Mouse (Mus musculus) embryonic facial prominence, embryonic 13.5 days (tissue): ENCODE measurements around the gene Meis1. TPM values are rescaled to one million over a fixed set of nuclear protein-coding genes. Genes with fewer than 3 reads are reported as not detected.
A peak's percentile ranks its signal among the peaks of the same experiment; 100 is the strongest.

Experiments
- ATAC-seq: fragments of 200-750 bp; cut with Nextera tagmentation; 2 replicates; pipeline ENCODE4 v1.8.0; 2017; ENCODE audit warnings: low read depth; ENCODE audit not compliant: insufficient number of reproducible peaks, insufficient read depth, low FRiP score, low TSS enrichment
- H3K27ac ChIP-seq: fragments of 300-500 bp; sonication (generic); 2 replicates; pipeline ENCODE4 v1.5.1; 2015; ENCODE audit warnings: moderate library complexity, mild to moderate bottlenecking, inconsistent platforms
- H3K27me3 ChIP-seq: fragments of 300-500 bp; sonication (generic); 2 replicates; pipeline ENCODE4 v1.6.1; 2015; ENCODE audit warnings: mild to moderate bottlenecking, inconsistent platforms
- H3K36me3 ChIP-seq: fragments of 300-500 bp; sonication (generic); 2 replicates; pipeline ENCODE4 v1.6.1; 2015; ENCODE audit warnings: mild to moderate bottlenecking, inconsistent platforms
- H3K4me1 ChIP-seq: fragments of 300-500 bp; sonication (generic); 2 replicates; pipeline ENCODE4 v1.6.1; 2015; ENCODE audit warnings: inconsistent platforms
- H3K4me2 ChIP-seq: fragments of 300-500 bp; sonication (generic); 2 replicates; pipeline ENCODE4 v1.6.1; 2015; ENCODE audit warnings: moderate library complexity, mild to moderate bottlenecking, inconsistent platforms
- H3K4me3 ChIP-seq: fragments of 300-500 bp; sonication (generic); 2 replicates; pipeline ENCODE4 v1.5.1; 2015; ENCODE audit warnings: mild to moderate bottlenecking, inconsistent platforms
- H3K9ac ChIP-seq: fragments of 300-500 bp; sonication (generic); 2 replicates; pipeline ENCODE4 v1.6.1; 2015; ENCODE audit warnings: mild to moderate bottlenecking, inconsistent platforms
- H3K9me3 ChIP-seq: fragments of 300-500 bp; sonication (generic); 2 replicates; pipeline ENCODE4 v1.6.1; 2016; ENCODE audit warnings: inconsistent platforms
- WGBS: fragments of 180-500 bp; shearing (Covaris S2); methylation state at CpG from one replicate; pipeline ENCODE4 v1.1.7; 2015; ENCODE audit warnings: mixed read lengths; 5-methylcytosine and 5-hydroxymethylcytosine counted together
- polyA plus RNA-seq: library from polyadenylated mRNA; unstranded; fragments of >200 nt; fragmentation: Nextera tagmentation; extraction: Ambion mirVana; gene quantifications from 2 replicates; pipeline ENCODE4 v1.2.1, GENCODE M21; 2015

Meis1 gene
- polyA plus RNA-seq, 1 experiment from 2014 or later = 47.4 TPM

- Histone ChIP-seq H3K9me3 (no peaks in the 10 kb centered on the region), H3K4me3 (peak overlapping the region; percentile 71), H3K4me2 (peak overlapping the region; percentile 90), H3K27me3 (peaks cover 64% of the 10 kb centered on the region), H3K4me1 (peaks cover 16% of the 10 kb centered on the region; the same call in 1 of the 2 replicates), H3K27ac (peak overlapping the region; percentile 9; the same call in 1 of the 2 replicates), H3K36me3 (peaks cover 2% of the 10 kb centered on the region; the same call in 1 of the 2 replicates), H3K9ac (peak overlapping the region; percentile 88)
- 23% methylated on average over 25 of the region's 25 CpGs for WGBS
- no peak for ATAC-seq
These were observed 5.4 kb downstream of the Meis1 start for GRCm38 (mm10) chr11:19013141-19014112.

- Histone ChIP-seq H3K27ac (0 out of 2 replicates have a peak overlapping the region, but pooled peaks have one; percentile 9), H3K36me3 (peaks cover 2% of the 10 kb centered on the region; the same call in 1 of the 2 replicates), H3K4me2 (peak overlapping the region; percentile 90), H3K9ac (peak overlapping the region; percentile 88), H3K9me3 (no peaks in the 10 kb centered on the region), H3K4me3 (no peak overlapping the region; the same call in none of the 2 replicates), H3K27me3 (peaks cover 72% of the 10 kb centered on the region), H3K4me1 (peaks cover 23% of the 10 kb centered on the region)
- no peak for ATAC-seq
- WGBS = 23% methylated on average over 2 of the region's 2 CpGs
These were observed 6.2 kb downstream of the Meis1 start for GRCm38 (mm10) chr11:19012463-19013115.

- no peak for ATAC-seq
- H3K4me3 ChIP-seq = no peak overlapping the region
- no peak overlapping the region for H3K27ac ChIP-seq
- WGBS = 40% methylated on average over 2 of the region's 2 CpGs
- no peak overlapping the region for H3K9ac ChIP-seq
- H3K27me3 ChIP-seq = peaks cover 78% of the 10 kb centered on the region
- peaks cover 2% of the 10 kb centered on the region; the same call in 1 of the 2 replicates for H3K36me3 ChIP-seq
- H3K4me1 ChIP-seq = peaks cover 28% of the 10 kb centered on the region
- peak overlapping the region; percentile 90 for H3K4me2 ChIP-seq
- H3K9me3 ChIP-seq = no peaks in the 10 kb centered on the region
These were observed 6.8 kb downstream of the Meis1 start for GRCm38 (mm10) chr11:19012001-19012400.

- Histone ChIP-seq H3K4me3 (no peak overlapping the region), H3K36me3 (peaks cover 2% of the 10 kb centered on the region; the same call in 1 of the 2 replicates), H3K27me3 (peaks cover 80% of the 10 kb centered on the region), H3K4me2 (peak overlapping the region; percentile 62), H3K9ac (no peak overlapping the region), H3K27ac (no peak overlapping the region), H3K4me1 (peaks cover 28% of the 10 kb centered on the region), H3K9me3 (no peaks in the 10 kb centered on the region)
- no peak for ATAC-seq
- WGBS = 33% methylated on average over 9 of the region's 9 CpGs
These were observed 7.5 kb downstream of the Meis1 start for GRCm38 (mm10) chr11:19011108-19011805.

GRCm38 (mm10) chr11:19010396-19010811 lies 8.4 kb downstream of the Meis1 start:
- Histone ChIP-seq H3K9ac (peak overlapping the region; percentile 61), H3K4me1 (peaks cover 28% of the 10 kb centered on the region), H3K4me2 (peak overlapping the region; percentile 62), H3K27ac (0 out of 2 replicates have a peak overlapping the region, but pooled peaks have one; percentile 33), H3K27me3 (peaks cover 85% of the 10 kb centered on the region), H3K36me3 (peaks cover 2% of the 10 kb centered on the region; the same call in 1 of the 2 replicates), H3K9me3 (no peaks in the 10 kb centered on the region), H3K4me3 (peak overlapping the region; percentile 25)
- WGBS = 15% methylated on average over 14 of the region's 14 CpGs
- no peak for ATAC-seq

GRCm38 (mm10) chr11:19009536-19010395 lies 9.0 kb downstream of the Meis1 start:
- peaks cover 84% of the 10 kb centered on the region for H3K27me3 ChIP-seq
- peak overlapping the region; percentile 62 for H3K4me2 ChIP-seq
- no peak for ATAC-seq
- H3K4me3 ChIP-seq = peak overlapping the region; percentile 25
- WGBS = 17% methylated on average over 17 of the region's 17 CpGs
- H3K27ac ChIP-seq = 0 out of 2 replicates have a peak overlapping the region, but pooled peaks have one; percentile 33
- peaks cover 2% of the 10 kb centered on the region; the same call in 1 of the 2 replicates for H3K36me3 ChIP-seq
- H3K9ac ChIP-seq = peak overlapping the region; percentile 61
- peaks cover 28% of the 10 kb centered on the region for H3K4me1 ChIP-seq
- H3K9me3 ChIP-seq = no peaks in the 10 kb centered on the region

GRCm38 (mm10) chr11:19008610-19009384 lies 10.0 kb downstream of the Meis1 start:
- ATAC-seq = no peak

GRCm38 (mm10) chr11:19007541-19008424 lies 11.0 kb downstream of the Meis1 start:
- Histone ChIP-seq H3K9me3 (no peaks in the 10 kb centered on the region), H3K9ac (peak overlapping the region; percentile 67), H3K36me3 (peaks cover 2% of the 10 kb centered on the region; the same call in 1 of the 2 replicates), H3K27me3 (peaks cover 64% of the 10 kb centered on the region), H3K4me2 (peak overlapping the region; percentile 62), H3K4me1 (peaks cover 22% of the 10 kb centered on the region), H3K4me3 (peak overlapping the region; percentile 38), H3K27ac (peak overlapping the region; percentile 62)
- 12% methylated on average over 45 of the region's 45 CpGs for WGBS
- no peak for ATAC-seq

More at GRCm38 (mm10) chr11:19008610-19009384, 10.0 kb downstream of the Meis1 start:
- Histone ChIP-seq H3K4me1 (peaks cover 22% of the 10 kb centered on the region), H3K27ac (no peak overlapping the region), H3K36me3 (peaks cover 2% of the 10 kb centered on the region; the same call in 1 of the 2 replicates), H3K27me3 (peaks cover 74% of the 10 kb centered on the region), H3K9me3 (no peaks in the 10 kb centered on the region), H3K4me3 (peak overlapping the region; percentile 25), H3K4me2 (peak overlapping the region; percentile 62), H3K9ac (peak overlapping the region; percentile 57; the same call in 1 of the 2 replicates)
- 30% methylated on average over 13 of the region's 13 CpGs for WGBS

GRCm38 (mm10) chr11:19007068-19007467 lies 11.7 kb downstream of the Meis1 start:
- H3K36me3 ChIP-seq = peaks cover 2% of the 10 kb centered on the region; the same call in 1 of the 2 replicates
- H3K9ac ChIP-seq = 0 out of 2 replicates have a peak overlapping the region, but pooled peaks have one; percentile 67
- H3K4me2 ChIP-seq = peak overlapping the region; percentile 62
- peaks cover 57% of the 10 kb centered on the region for H3K27me3 ChIP-seq
- H3K9me3 ChIP-seq = no peaks in the 10 kb centered on the region
- 44% methylated on average over 5 of the region's 5 CpGs for WGBS
- no peak for ATAC-seq
- no peak overlapping the region for H3K4me3 ChIP-seq
- H3K27ac ChIP-seq = peak overlapping the region; percentile 62; the same call in 1 of the 2 replicates
- H3K4me1 ChIP-seq = peaks cover 22% of the 10 kb centered on the region
